Mouse (Mus musculus): ENCODE results near the gene Fat2. TPM values are rescaled to one million over a fixed set of nuclear protein-coding genes. Genes with fewer than 3 reads are reported as not detected.

Gene Fat2
- polyA plus RNA-seq, 1 experiment from 2014 or later, result not detected

GRCm38 (mm10) chr11:55209626-55210353 is 126.6 kb downstream of the Fat2 start:
- no peak for TF ChIP-seq CTCF (IDR thresholded peaks at IDR 0.05; ENCODE audit: low read depth)
- H3K4me3 ChIP-seq (ENCODE audit: low read depth, low read length), result no peak overlapping the region
- 49% methylated on average over 6 of the region's 6 CpGs for WGBS
- no peak for ATAC-seq
- H3K4me2 ChIP-seq (replicated peaks; ENCODE audit: low read depth), result no peak overlapping the region
- no peaks in the 10 kb centered on the region for H3K9me3 ChIP-seq (ENCODE audit: control insufficient read depth)
- no peak overlapping the region for H3K27ac ChIP-seq (ENCODE audit: low read depth, low read length)
- H3K27me3 ChIP-seq (replicated peaks; ENCODE audit: control insufficient read depth, insufficient read depth, low read length), result no peaks in the 10 kb centered on the region
- H3K9ac ChIP-seq (ENCODE audit: low read depth, low read length), result no peak overlapping the region
- H3K36me3 ChIP-seq (ENCODE audit: control insufficient read depth, insufficient read depth), result no peaks in the 10 kb centered on the region; the same call in 1 of the 2 replicates
- H3K4me1 ChIP-seq (replicated peaks; ENCODE audit: control insufficient read depth, insufficient read depth, low read length), result 0 out of 2 replicates have a peak, but pooled peaks cover 8% of the 10 kb centered on the region

GRCm38 (mm10) chr11:55209032-55209431 is 127.3 kb downstream of the Fat2 start:
- H3K4me3 ChIP-seq (ENCODE audit: low read depth, low read length), result no peak overlapping the region
- WGBS, result 43% methylated on average over 2 of the region's 2 CpGs
- 0 out of 2 replicates have a peak, but pooled peaks cover 7% of the 10 kb centered on the region for H3K4me1 ChIP-seq (replicated peaks; ENCODE audit: control insufficient read depth, insufficient read depth, low read length)
- no peaks in the 10 kb centered on the region for H3K27me3 ChIP-seq (replicated peaks; ENCODE audit: control insufficient read depth, insufficient read depth, low read length)
- H3K9ac ChIP-seq (ENCODE audit: low read depth, low read length), result no peak overlapping the region
- no peak overlapping the region for H3K27ac ChIP-seq (ENCODE audit: low read depth, low read length)
- no peak overlapping the region for H3K4me2 ChIP-seq (replicated peaks; ENCODE audit: low read depth)
- no peak for ATAC-seq
- H3K36me3 ChIP-seq (ENCODE audit: control insufficient read depth, insufficient read depth), result no peaks in the 10 kb centered on the region; the same call in 1 of the 2 replicates
- TF ChIP-seq CTCF (IDR thresholded peaks at IDR 0.05; ENCODE audit: low read depth), result no peak
- H3K9me3 ChIP-seq (ENCODE audit: control insufficient read depth), result no peaks in the 10 kb centered on the region

DNA sequence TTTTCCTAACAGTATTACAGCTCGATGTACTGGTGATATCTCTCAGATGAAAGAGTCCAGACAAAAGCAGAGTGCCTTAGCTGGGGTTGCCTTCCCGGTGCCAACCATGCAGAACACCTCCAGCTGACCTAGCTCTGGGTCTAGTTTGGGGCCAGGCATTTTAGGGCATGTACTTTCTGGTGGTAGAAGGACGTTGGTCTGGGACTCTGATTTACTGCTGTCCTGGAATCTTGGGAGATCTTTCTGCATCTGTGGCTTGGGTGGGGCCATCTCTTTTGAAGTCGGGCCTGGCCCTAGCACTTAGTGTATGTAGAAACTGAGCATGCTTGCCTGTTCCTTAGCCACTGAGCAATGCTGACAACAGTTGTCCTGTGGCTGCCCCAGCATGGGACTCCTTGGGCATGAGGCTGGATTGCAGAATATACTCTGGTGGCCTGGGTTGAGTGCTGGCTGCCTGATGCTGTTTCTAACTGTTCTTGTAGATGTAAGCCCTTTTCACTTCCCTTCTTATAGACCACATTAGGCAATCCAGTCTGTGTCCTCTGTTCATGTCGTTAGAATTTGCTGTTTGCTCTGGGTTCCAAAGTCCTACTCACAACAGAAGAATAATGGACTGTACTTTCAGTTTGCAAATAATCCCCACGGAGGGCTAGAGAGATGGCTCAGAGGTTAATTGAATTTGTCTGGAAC is 128.2 kb downstream of the Fat2 start:
- Histone ChIP-seq H3K27ac (ENCODE audit: low read depth, low read length) (peak overlapping the region; percentile 22), H3K4me2 (replicated peaks; ENCODE audit: low read depth) (peak overlapping the region; percentile 40; the same call in 1 of the 2 replicates), H3K9ac (ENCODE audit: low read depth, low read length) (no peak overlapping the region), H3K4me1 (replicated peaks; ENCODE audit: control insufficient read depth, insufficient read depth, low read length) (0 out of 2 replicates have a peak, but pooled peaks cover 6% of the 10 kb centered on the region), H3K36me3 (ENCODE audit: control insufficient read depth, insufficient read depth) (no peaks in the 10 kb centered on the region; the same call in 1 of the 2 replicates), H3K27me3 (replicated peaks; ENCODE audit: control insufficient read depth, insufficient read depth, low read length) (no peaks in the 10 kb centered on the region), H3K9me3 (ENCODE audit: control insufficient read depth) (no peaks in the 10 kb centered on the region), H3K4me3 (ENCODE audit: low read depth, low read length) (no peak overlapping the region)
- TF ChIP-seq CTCF (IDR thresholded peaks at IDR 0.05; ENCODE audit: low read depth), result no peak
- 29% methylated on average over 6 of the region's 6 CpGs for WGBS
- ATAC-seq, result peak; percentile 45

DNA sequence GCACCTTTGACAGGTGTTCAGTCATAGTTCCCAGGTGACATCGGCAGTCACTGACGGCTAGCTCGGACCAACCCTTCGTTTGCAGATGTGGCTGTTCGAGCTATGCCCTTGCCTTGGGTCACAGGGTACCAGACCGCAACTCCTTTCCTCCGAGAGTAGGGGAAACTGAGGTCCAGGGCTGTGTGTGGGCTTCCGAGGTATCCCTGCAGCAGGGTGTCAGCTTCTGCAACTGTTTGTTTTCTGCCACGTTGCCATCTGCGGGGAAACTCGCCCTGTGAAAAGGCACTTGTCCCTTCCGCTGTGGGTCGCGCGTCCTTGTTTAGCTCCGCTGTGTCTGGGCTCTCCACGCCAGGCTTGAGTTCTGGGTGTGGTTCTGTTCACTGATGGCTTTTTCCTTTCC is 131.8 kb downstream of the Fat2 start:
- Histone ChIP-seq H3K27ac (ENCODE audit: low read depth, low read length) (no peak overlapping the region), H3K4me1 (replicated peaks; ENCODE audit: control insufficient read depth, insufficient read depth, low read length) (0 out of 2 replicates have a peak, but pooled peaks cover 3% of the 10 kb centered on the region), H3K36me3 (ENCODE audit: control insufficient read depth, insufficient read depth) (no peaks in the 10 kb centered on the region), H3K4me3 (ENCODE audit: low read depth, low read length) (peak overlapping the region; percentile 72), H3K27me3 (replicated peaks; ENCODE audit: control insufficient read depth, insufficient read depth, low read length) (no peaks in the 10 kb centered on the region), H3K4me2 (replicated peaks; ENCODE audit: low read depth) (peak overlapping the region; percentile 91), H3K9ac (ENCODE audit: low read depth, low read length) (peak overlapping the region; percentile 62), H3K9me3 (ENCODE audit: control insufficient read depth) (no peaks in the 10 kb centered on the region)
- TF ChIP-seq CTCF (IDR thresholded peaks at IDR 0.05; ENCODE audit: low read depth), result no peak
- ATAC-seq, result peak; percentile 35
- 1% methylated on average over 17 of the region's 17 CpGs for WGBS

DNA sequence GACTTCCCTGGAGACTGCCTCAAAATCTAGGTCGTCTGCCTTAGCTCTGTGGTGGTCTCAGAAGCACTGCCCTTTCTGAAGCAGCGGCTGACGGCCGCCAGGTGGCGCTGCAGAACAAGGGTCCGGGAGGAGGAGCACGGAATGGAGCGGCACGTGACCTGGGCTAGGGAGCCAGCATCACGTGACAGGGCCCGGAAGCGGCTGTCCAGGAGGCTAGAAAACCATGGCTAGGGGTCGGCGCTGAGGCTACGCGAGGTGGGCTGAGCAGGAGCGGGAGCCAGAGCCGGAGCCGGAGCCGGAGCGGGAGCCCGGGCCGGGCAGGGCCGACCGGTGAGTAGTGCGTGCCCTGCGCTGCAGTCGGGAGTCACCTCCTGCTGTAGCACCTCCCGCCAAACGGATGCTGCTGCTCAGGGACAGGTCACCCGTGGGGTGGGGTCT is 132.2 kb downstream of the Fat2 start, which contains the start of gene Slc36a1:
Gene Slc36a1 (plus strand): TSS at position 192 of the 438 bp plus-strand sequence.
- H3K4me3 ChIP-seq (ENCODE audit: low read depth, low read length), result peak within 1 kb of the TSS; percentile 72
- 0 out of 2 replicates have a peak, but pooled peaks cover 3% of the 10 kb centered on the region for H3K4me1 ChIP-seq (replicated peaks; ENCODE audit: control insufficient read depth, insufficient read depth, low read length)
- H3K9me3 ChIP-seq (ENCODE audit: control insufficient read depth), result no peaks in the 10 kb centered on the region
- WGBS, result 0% methylated on average over 20 of the region's 31 CpGs
- TF ChIP-seq CTCF (IDR thresholded peaks at IDR 0.05; ENCODE audit: low read depth), result peak; percentile 100
- H3K27ac ChIP-seq (ENCODE audit: low read depth, low read length), result no peak within 1 kb of the TSS
- H3K27me3 ChIP-seq (replicated peaks; ENCODE audit: control insufficient read depth, insufficient read depth, low read length), result no peaks in the 10 kb centered on the region
- peak within 1 kb of the TSS; percentile 62 for H3K9ac ChIP-seq (ENCODE audit: low read depth, low read length)
- H3K36me3 ChIP-seq (ENCODE audit: control insufficient read depth, insufficient read depth), result no peaks in the 10 kb centered on the region
- ATAC-seq, result peak; percentile 84
- H3K4me2 ChIP-seq (replicated peaks; ENCODE audit: low read depth), result peak within 1 kb of the TSS; percentile 91

Other genes with a start within 250 kb of the Fat2 start
- 14.8 and 15.4 TPM in 2 replicates for gene Gm2a, start 238.4 kb downstream of the Fat2 start, polyA plus RNA-seq (2015; fragmentation: Nextera tagmentation; extraction: Ambion mirVana)
- gene Slc36a3, start 184.9 kb downstream of the Fat2 start, polyA plus RNA-seq (2015; fragmentation: Nextera tagmentation; extraction: Ambion mirVana), result not detected in 2 replicates
- not detected in 2 replicates for gene Slc36a2, start 151.5 kb downstream of the Fat2 start, polyA plus RNA-seq (2015; fragmentation: Nextera tagmentation; extraction: Ambion mirVana)
- 4.3 and 5.4 TPM in 2 replicates for gene Slc36a1, start 132.2 kb downstream of the Fat2 start, polyA plus RNA-seq (2015; fragmentation: Nextera tagmentation; extraction: Ambion mirVana)
- gene Sparc, start 86.6 kb upstream of the Fat2 start, polyA plus RNA-seq (2015; fragmentation: Nextera tagmentation; extraction: Ambion mirVana), result 931 and 943 TPM in 2 replicates
- gene Atox1, start 124.7 kb upstream of the Fat2 start, polyA plus RNA-seq (2015; fragmentation: Nextera tagmentation; extraction: Ambion mirVana), result 637 and 641 TPM in 2 replicates
- 41.0 and 43.6 TPM in 2 replicates for gene G3bp1, start 133.1 kb upstream of the Fat2 start, polyA plus RNA-seq (2015; fragmentation: Nextera tagmentation; extraction: Ambion mirVana)